Mouse (Mus musculus): ENCODE data around the gene Skap1. TPM values are rescaled to one million over a fixed set of nuclear protein-coding genes. Genes with fewer than 3 reads are reported as not detected.

Gene Skap1
- 1 to 10 TPM; 1.1 to 1.3 TPM for total RNA-seq (2021)

- DNase-seq: peak; percentile 19
These were observed at the start of gene Skap1 for GRCm38 (mm10) chr11:96463986-96464715. TSS of gene Skap1 (plus strand) at chr11:96464593.

GRCm38 (mm10) chr11:96421074-96421473, 43.3 kb upstream of the Skap1 start:
- intact Hi-C loops (cut with DNase I): no loop called here

More at GRCm38 (mm10) chr11:96463986-96464715, at the start of gene Skap1:
- intact Hi-C loops (cut with DNase I): no loop called here

GRCm38 (mm10) chr11:96421517-96422265, 42.7 kb upstream of the Skap1 start:
- intact Hi-C loops (cut with DNase I): no loop called here
- no peak for DNase-seq

More at GRCm38 (mm10) chr11:96421074-96421473, 43.3 kb upstream of the Skap1 start:
- DNase-seq: no peak

- DNase-seq: no peak
- intact Hi-C loops (cut with DNase I): no loop called here
These were observed 39.2 kb upstream of the Skap1 start for GRCm38 (mm10) chr11:96425193-96425592.

GRCm38 (mm10) chr11:96426191-96426590, 38.2 kb upstream of the Skap1 start:
- intact Hi-C loops (cut with DNase I): no loop called here
- DNase-seq: no peak

GRCm38 (mm10) chr11:96426805-96427204, 37.6 kb upstream of the Skap1 start:
- intact Hi-C loops (cut with DNase I): no loop called here

GRCm38 (mm10) chr11:96429062-96429461, 35.3 kb upstream of the Skap1 start:
- intact Hi-C loops (cut with DNase I): no loop called here

More at GRCm38 (mm10) chr11:96426805-96427204, 37.6 kb upstream of the Skap1 start:
- no peak for DNase-seq

GRCm38 (mm10) chr11:96429891-96430290, 34.5 kb upstream of the Skap1 start:
- DNase-seq: no peak
- intact Hi-C loops (cut with DNase I): no loop called here

More at GRCm38 (mm10) chr11:96429062-96429461, 35.3 kb upstream of the Skap1 start:
- no peak for DNase-seq

GRCm38 (mm10) chr11:96431871-96432270, 32.5 kb upstream of the Skap1 start:
- DNase-seq: no peak

GRCm38 (mm10) chr11:96434888-96435287, 29.5 kb upstream of the Skap1 start:
- intact Hi-C loops (cut with DNase I): no loop called here
- DNase-seq: no peak

More at GRCm38 (mm10) chr11:96431871-96432270, 32.5 kb upstream of the Skap1 start:
- intact Hi-C loops (cut with DNase I): no loop called here

GRCm38 (mm10) chr11:96436525-96436924, 27.9 kb upstream of the Skap1 start:
- peak; percentile 32 for DNase-seq
- intact Hi-C loops (cut with DNase I): no loop called here

- intact Hi-C loops (cut with DNase I): no loop called here
- peak; percentile 66 for DNase-seq
These were observed 25.6 kb upstream of the Skap1 start for GRCm38 (mm10) chr11:96438787-96439186.

- no peak for DNase-seq
- intact Hi-C loops (cut with DNase I): loop anchor here (10.0 kb wide), 1 partner anchor 93 kb away; no protein-coding TSS in a partner anchor
These were observed 22.7 kb upstream of the Skap1 start for GRCm38 (mm10) chr11:96441546-96442185.

- intact Hi-C loops (cut with DNase I): loop anchor here (10.0 kb wide), 1 partner anchor 92 kb away; no protein-coding TSS in a partner anchor
- no peak for DNase-seq
These were observed 21.9 kb upstream of the Skap1 start for GRCm38 (mm10) chr11:96442468-96442867.

- DNase-seq: no peak
- intact Hi-C loops (cut with DNase I): loop anchor here (10.0 kb wide), 1 partner anchor 87 kb away; no protein-coding TSS in a partner anchor
These were observed 16.5 kb upstream of the Skap1 start for GRCm38 (mm10) chr11:96447931-96448330.

GRCm38 (mm10) chr11:96455111-96455510, 9.3 kb upstream of the Skap1 start:
- no peak for DNase-seq
- intact Hi-C loops (cut with DNase I): no loop called here

GRCm38 (mm10) chr11:96455699-96456326, 8.6 kb upstream of the Skap1 start:
- DNase-seq: no peak
- intact Hi-C loops (cut with DNase I): no loop called here

- intact Hi-C loops (cut with DNase I): no loop called here
- no peak for DNase-seq
These were observed 7.7 kb upstream of the Skap1 start for GRCm38 (mm10) chr11:96456508-96457305.

GRCm38 (mm10) chr11:96461766-96462165, 2.6 kb upstream of the Skap1 start:
- no peak for DNase-seq
- intact Hi-C loops (cut with DNase I): no loop called here
